Mouse (Mus musculus) bone marrow, adult 2 months (tissue): ENCODE measurements around the gene Glt28d2.

Source experiments
- CTCF ChIP-seq: fragments of 200-500 bp; IDR thresholded peaks from 2 replicates; pipeline ENCODE4 v1.5.1; 2011; ENCODE audit warnings: low read length, control low read depth; ENCODE audit not compliant: control insufficient read depth, insufficient read depth
- POLR2A ChIP-seq: fragments of 200-500 bp; IDR thresholded peaks from 2 replicates; pipeline ENCODE4 v1.6.1; 2011; ENCODE audit warnings: low read depth, mild to moderate bottlenecking, control low read depth, low read length, borderline replicate concordance; ENCODE audit not compliant: control insufficient read depth

DNA sequence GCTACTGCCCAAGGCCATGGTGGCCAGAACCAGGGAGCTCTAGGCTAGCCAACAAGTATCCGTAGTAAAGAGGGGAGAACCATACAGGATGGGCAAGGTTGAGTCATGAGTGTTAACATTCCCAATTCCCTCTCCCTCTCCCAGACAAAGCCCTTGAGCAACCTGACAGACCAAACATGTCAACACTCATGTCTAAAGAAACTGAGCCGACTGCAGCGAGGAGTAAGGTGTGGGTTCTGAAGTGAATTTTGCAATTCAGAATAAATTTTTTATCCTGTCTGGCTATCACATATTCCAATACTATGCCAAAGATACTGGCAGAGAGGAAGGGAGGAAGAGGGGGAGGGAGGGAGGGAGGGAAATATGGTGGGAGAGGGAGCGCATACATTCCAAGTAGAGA lies 33.6 kb downstream of the Glt28d2 start:
- TF ChIP-seq CTCF = no peak
- TF ChIP-seq POLR2A = no peak
